Mouse (Mus musculus): Measurements from ENCODE around the gene Tsks. TPM values are rescaled to one million over a fixed set of nuclear protein-coding genes. Genes with fewer than 3 reads are reported as not detected.

Gene Tsks
- polyA plus RNA-seq, 1 experiment = not detected

- no peaks in the 10 kb centered on the region for H3K9me3 ChIP-seq (ENCODE audit: control insufficient read depth, low read length)
- peaks cover 45% of the 10 kb centered on the region for H3K4me1 ChIP-seq (ENCODE audit: control insufficient read depth)
- no peak for TF ChIP-seq GATA1 (IDR thresholded peaks at IDR 0.05; ENCODE audit: low read length)
- TF ChIP-seq TAL1 (IDR thresholded peaks at IDR 0.05; ENCODE audit: low read length) = no peak
- H3K36me3 ChIP-seq (ENCODE audit: control insufficient read depth) = peaks cover 60% of the 10 kb centered on the region
- H3K4me3 ChIP-seq (replicated peaks) = no peak overlapping the region
- no peaks in the 10 kb centered on the region for H3K27me3 ChIP-seq (ENCODE audit: control insufficient read depth)
Measured at GRCm38 (mm10) chr7:44983085-44983484, 40.1 kb downstream of the Tsks start.

GRCm38 (mm10) chr7:44983944-44984832 is 41.2 kb downstream of the Tsks start:
- Histone ChIP-seq H3K4me3 (replicated peaks) (peak overlapping the region; percentile 9), H3K4me1 (ENCODE audit: control insufficient read depth) (peaks cover 51% of the 10 kb centered on the region), H3K36me3 (ENCODE audit: control insufficient read depth) (peaks cover 51% of the 10 kb centered on the region), H3K27me3 (ENCODE audit: control insufficient read depth) (no peaks in the 10 kb centered on the region), H3K9me3 (ENCODE audit: control insufficient read depth, low read length) (no peaks in the 10 kb centered on the region)
- TF ChIP-seq GATA1 (IDR thresholded peaks at IDR 0.05; ENCODE audit: low read length) = no peak
- no peak for TF ChIP-seq TAL1 (IDR thresholded peaks at IDR 0.05; ENCODE audit: low read length)

- Histone ChIP-seq H3K4me1 (ENCODE audit: control insufficient read depth) (peaks cover 53% of the 10 kb centered on the region), H3K36me3 (ENCODE audit: control insufficient read depth) (peaks cover 46% of the 10 kb centered on the region), H3K9me3 (ENCODE audit: control insufficient read depth, low read length) (no peaks in the 10 kb centered on the region), H3K4me3 (replicated peaks) (peak overlapping the region; percentile 87), H3K27me3 (ENCODE audit: control insufficient read depth) (no peaks in the 10 kb centered on the region)
- TF ChIP-seq GATA1 (IDR thresholded peaks at IDR 0.05; ENCODE audit: low read length) = no peak
- TF ChIP-seq TAL1 (IDR thresholded peaks at IDR 0.05; ENCODE audit: low read length) = no peak
Measured at GRCm38 (mm10) chr7:44984833-44985164, 41.8 kb downstream of the Tsks start.

- Histone ChIP-seq H3K9me3 (ENCODE audit: control insufficient read depth, low read length) (no peaks in the 10 kb centered on the region), H3K36me3 (ENCODE audit: control insufficient read depth) (peaks cover 40% of the 10 kb centered on the region), H3K27me3 (ENCODE audit: control insufficient read depth) (no peaks in the 10 kb centered on the region), H3K4me3 (replicated peaks) (peak overlapping the region; percentile 87), H3K4me1 (ENCODE audit: control insufficient read depth) (peaks cover 53% of the 10 kb centered on the region)
- TF ChIP-seq GATA1 (IDR thresholded peaks at IDR 0.05; ENCODE audit: low read length) (no peak), TAL1 (IDR thresholded peaks at IDR 0.05; ENCODE audit: low read length) (no peak)
Measured at GRCm38 (mm10) chr7:44985595-44986191, 42.7 kb downstream of the Tsks start.

- peaks cover 39% of the 10 kb centered on the region for H3K36me3 ChIP-seq (ENCODE audit: control insufficient read depth)
- H3K4me1 ChIP-seq (ENCODE audit: control insufficient read depth) = peaks cover 53% of the 10 kb centered on the region
- TF ChIP-seq GATA1 (IDR thresholded peaks at IDR 0.05; ENCODE audit: low read length) = no peak
- TF ChIP-seq TAL1 (IDR thresholded peaks at IDR 0.05; ENCODE audit: low read length) = no peak
- no peaks in the 10 kb centered on the region for H3K27me3 ChIP-seq (ENCODE audit: control insufficient read depth)
- H3K9me3 ChIP-seq (ENCODE audit: control insufficient read depth, low read length) = no peaks in the 10 kb centered on the region
- peak within 1 kb of the TSS; percentile 87 for H3K4me3 ChIP-seq (replicated peaks)
Measured at GRCm38 (mm10) chr7:44986192-44986878, 43.3 kb downstream of the Tsks start, which contains the start of gene Prmt1. Gene Prmt1 (minus strand): TSS chr7:44986568.

GRCm38 (mm10) chr7:44986879-44987718 is 44.1 kb downstream of the Tsks start:
- Histone ChIP-seq H3K4me3 (replicated peaks) (peak overlapping the region; percentile 87), H3K27me3 (ENCODE audit: control insufficient read depth) (no peaks in the 10 kb centered on the region), H3K4me1 (ENCODE audit: control insufficient read depth) (peaks cover 53% of the 10 kb centered on the region), H3K36me3 (ENCODE audit: control insufficient read depth) (peaks cover 37% of the 10 kb centered on the region), H3K9me3 (ENCODE audit: control insufficient read depth, low read length) (no peaks in the 10 kb centered on the region)
- TF ChIP-seq GATA1 (IDR thresholded peaks at IDR 0.05; ENCODE audit: low read length) = no peak
- TF ChIP-seq TAL1 (IDR thresholded peaks at IDR 0.05; ENCODE audit: low read length) = no peak

GRCm38 (mm10) chr7:44996672-44997071 is 53.7 kb downstream of the Tsks start:
- Histone ChIP-seq H3K36me3 (ENCODE audit: control insufficient read depth) (peaks cover 68% of the 10 kb centered on the region), H3K4me1 (ENCODE audit: control insufficient read depth) (peaks cover 59% of the 10 kb centered on the region), H3K4me3 (replicated peaks) (peak overlapping the region; percentile 84), H3K9me3 (ENCODE audit: control insufficient read depth, low read length) (no peaks in the 10 kb centered on the region), H3K27me3 (ENCODE audit: control insufficient read depth) (no peaks in the 10 kb centered on the region)
- TF ChIP-seq GATA1 (IDR thresholded peaks at IDR 0.05; ENCODE audit: low read length) (no peak), TAL1 (IDR thresholded peaks at IDR 0.05; ENCODE audit: low read length) (no peak)

- Histone ChIP-seq H3K4me1 (ENCODE audit: control insufficient read depth) (peaks cover 62% of the 10 kb centered on the region), H3K27me3 (ENCODE audit: control insufficient read depth) (no peaks in the 10 kb centered on the region), H3K4me3 (replicated peaks) (peak within 1 kb of the TSS; percentile 84), H3K9me3 (ENCODE audit: control insufficient read depth, low read length) (no peaks in the 10 kb centered on the region), H3K36me3 (ENCODE audit: control insufficient read depth) (peaks cover 69% of the 10 kb centered on the region)
- no peak for TF ChIP-seq GATA1 (IDR thresholded peaks at IDR 0.05; ENCODE audit: low read length)
- no peak for TF ChIP-seq TAL1 (IDR thresholded peaks at IDR 0.05; ENCODE audit: low read length)
Measured at GRCm38 (mm10) chr7:44997231-44997939, 54.4 kb downstream of the Tsks start, which contains the start of gene Irf3. Gene Irf3 (plus strand): TSS chr7:44997648.
